9 mouse cellular contexts compared by ENCODE assay signal in genomic region chr6:120109173-120109572, GRCm38 (mm10). TPM values are rescaled to one million over a fixed set of nuclear protein-coding genes. Genes with fewer than 3 reads are reported as not detected.
DNase-seq lines count a peak whose midpoint lies in the region; ATAC-seq and TF ChIP-seq lines count a peak whose summit lies in the region.
"Had no signal": no experiment of that assay in that cellular context is flagged by ENCODE, and none has a peak within 500 bp of the region (broad histone marks: within the 10 kb centered on the region; RNA-seq: fewer than 3 reads in every experiment).

No protein-coding gene starts in this region.

- H3K4me3 ChIP-seq in layer of hippocampus, adult 2 months: no peak overlapping the region
- H3K4me3 ChIP-seq in cerebellum, adult 2 months (replicated peaks; ENCODE audit: insufficient read depth, low read depth, low read length): no peak overlapping the region
- no peak overlapping the region for H3K4me3 ChIP-seq in lung, postnatal 0 days (ENCODE audit: low read depth, low read length)

- H3K9ac ChIP-seq in lung, postnatal 0 days (replicated peaks; ENCODE audit: low read depth): no peak overlapping the region

- 7% methylated on average over 7 of the region's 7 CpGs for WGBS in cerebellum, adult 2 months
- WGBS in lung, postnatal 0 days: 14% methylated on average over 7 of the region's 7 CpGs

- peak; percentile 39 for ATAC-seq in lung, postnatal 0 days
- ATAC-seq: Patski had no signal

- H3K4me2 ChIP-seq in lung, postnatal 0 days (replicated peaks; ENCODE audit: low read depth, low read length): no peak overlapping the region

- peaks cover 6% of the 10 kb centered on the region for H3K4me1 ChIP-seq in cerebellum, adult 2 months (ENCODE audit: control insufficient read depth, insufficient read depth, low read length)
- peaks cover 6% of the 10 kb centered on the region for H3K4me1 ChIP-seq in lung, postnatal 0 days (ENCODE audit: insufficient read depth, low read depth, low read length)

- peak overlapping the region; percentile 59; the same call in 1 of the 2 replicates for H3K27ac ChIP-seq in layer of hippocampus, adult 2 months
- no peak overlapping the region for H3K27ac ChIP-seq in cerebellum, adult 2 months (ENCODE audit: insufficient read depth, low read length)
- no peak overlapping the region for H3K27ac ChIP-seq in lung, postnatal 0 days (ENCODE audit: low read length)

- no peak for TF ChIP-seq CTCF in layer of hippocampus, adult 2 months (conservative IDR thresholded peaks at IDR 0.05)
- no peak for TF ChIP-seq CTCF in cerebellum, adult 2 months (IDR thresholded peaks at IDR 0.05; ENCODE audit: borderline replicate concordance, insufficient read depth, low read depth, low read length)
- no peak for TF ChIP-seq CTCF in lung, postnatal 0 days (IDR thresholded peaks at IDR 0.05)

- no peaks in the 10 kb centered on the region for H3K9me3 ChIP-seq in lung, postnatal 0 days (ENCODE audit: low read length)

- TF ChIP-seq EP300 in lung, postnatal 0 days (IDR thresholded peaks at IDR 0.05): peak; percentile 46; the same call in 1 of the 2 replicates

- H3K27me3 ChIP-seq in cerebellum, adult 2 months (ENCODE audit: control insufficient read depth, insufficient read depth, low read length): no peaks in the 10 kb centered on the region
- no peaks in the 10 kb centered on the region for H3K27me3 ChIP-seq in lung, postnatal 0 days (replicated peaks; ENCODE audit: insufficient read depth, low read length)
- H3K27me3 ChIP-seq: Patski had no signal

- DNase-seq in layer of hippocampus, adult 2 months (ENCODE audit: low spot score in 2 of 2): peak; percentile 48 to 71
- DNase-seq in layer of hippocampus, adult 11-12 months (ENCODE audit: low spot score): no peak
- DNase-seq in cerebellum, adult 2 months: peak; percentile 38 to 51
- peak; percentile 30 to 75 for DNase-seq in gastrocnemius, postnatal 4 days (ENCODE audit: low spot score in 2 of 2)
- peak; percentile 83 for DNase-seq in kidney, postnatal 10 days
- DNase-seq in lung, postnatal 0 days (ENCODE audit: low spot score): peak; percentile 71
- peak; percentile 86 for DNase-seq in testis, postnatal 14 days (ENCODE audit: low spot score)
- DNase-seq in spleen, postnatal 4 days (ENCODE audit: low spot score in 2 of 2): no peak

- no peak for TF ChIP-seq POLR2A in cerebellum, adult 2 months (IDR thresholded peaks at IDR 0.05; ENCODE audit: borderline replicate concordance, insufficient read depth, low read length)

- H3K36me3 ChIP-seq in lung, postnatal 0 days (ENCODE audit: insufficient read depth, low read length): no peaks in the 10 kb centered on the region

RNA-seq across cellular contexts. Expression of gene Ninj2, which starts 16.0 kb away (rescaled TPM):
- total RNA-seq in layer of hippocampus, adult 2 months (2021): under 1 TPM; 0.74 to 0.91 TPM
- polyA plus RNA-seq in cerebellum, adult 2 months (2012; rRNA removed): 9.7 and 11.7 TPM in 2 replicates
- not detected for total RNA-seq in gastrocnemius, postnatal 4 days (2021)
- 0.23 and 0.44 TPM in 2 replicates for polyA plus RNA-seq in lung, postnatal 0 days (2015; fragmentation: Nextera tagmentation; extraction: Ambion mirVana)

Comparison
In these comparisons a context has a peak if more than half of its experiments do, and no peak if none do; other contexts are left out.
1. DNase-seq: peak in layer of hippocampus, adult 2 months (2 of 2), cerebellum, adult 2 months (2 of 2), gastrocnemius, postnatal 4 days (2 of 2), kidney, postnatal 10 days (single experiment), lung, postnatal 0 days (single experiment) and testis, postnatal 14 days (single experiment); none in layer of hippocampus, adult 11-12 months (single experiment) and spleen, postnatal 4 days (0 of 2).